Mouse (Mus musculus): ENCODE results near the gene Arl10. TPM values are rescaled to one million over a fixed set of nuclear protein-coding genes. Genes with fewer than 3 reads are reported as not detected.

Arl10 gene
- polyA plus RNA-seq, 1 experiment = 6.0 TPM

DNA sequence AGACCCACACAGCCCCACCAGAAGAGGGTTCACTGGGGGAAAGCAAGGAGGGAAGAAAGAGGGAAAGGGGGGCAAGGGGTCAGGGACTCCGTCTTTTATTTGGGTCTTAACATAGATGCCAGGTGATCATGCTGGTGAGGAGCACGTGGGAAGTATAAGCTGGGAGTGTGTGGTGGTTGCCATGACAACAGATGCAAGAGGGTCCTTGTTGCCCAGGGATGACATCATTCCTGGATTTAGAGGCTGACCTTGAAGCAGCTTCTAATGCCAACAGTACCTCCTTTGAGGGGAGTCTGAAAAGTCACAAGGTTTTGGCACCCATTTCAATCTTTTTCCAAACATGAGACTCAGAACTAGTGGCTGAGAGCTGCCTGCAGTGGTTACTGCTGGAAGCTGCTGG, 3.2 kb upstream of the Arl10 start:
- H3K4me1 ChIP-seq (ENCODE audit: control insufficient read depth, insufficient read depth, low read length) = peaks cover 3% of the 10 kb centered on the region; the same call in 1 of the 2 replicates
- 64% methylated on average over 2 of the region's 2 CpGs for WGBS
- no peak overlapping the region for H3K27ac ChIP-seq (ENCODE audit: control insufficient read depth, insufficient read depth, low read depth, low read length, poor library complexity)
- no peak overlapping the region for H3K4me3 ChIP-seq (replicated peaks; ENCODE audit: control insufficient read depth, low read depth, low read length)
- no peak for TF ChIP-seq POLR2A (IDR thresholded peaks at IDR 0.05; ENCODE audit: borderline replicate concordance, control insufficient read depth, low read depth, low read length)
- TF ChIP-seq CTCF (IDR thresholded peaks at IDR 0.05; ENCODE audit: control insufficient read depth, insufficient read depth, low read length) = no peak

DNA sequence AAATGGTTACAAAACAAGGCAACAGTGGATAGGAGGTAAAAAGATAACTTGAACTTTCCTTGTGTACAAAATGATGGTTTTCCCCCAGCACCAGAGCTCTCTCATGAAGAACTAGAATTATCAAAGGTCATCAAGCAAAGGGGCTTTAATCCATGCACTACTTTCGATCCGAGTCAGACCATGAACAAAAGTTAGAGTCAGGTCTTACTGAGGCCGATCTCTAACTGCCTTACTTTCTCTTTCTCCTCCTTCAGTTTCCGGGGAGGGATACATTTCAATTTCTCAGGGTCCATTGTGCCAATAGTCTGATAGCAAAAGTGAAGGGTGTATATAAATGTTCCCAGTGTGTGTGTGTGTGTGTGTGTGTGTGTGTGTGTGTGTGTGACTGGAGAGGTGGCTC, 2.2 kb upstream of the Arl10 start:
- H3K27ac ChIP-seq (ENCODE audit: control insufficient read depth, insufficient read depth, low read depth, low read length, poor library complexity) = no peak overlapping the region
- H3K4me1 ChIP-seq (ENCODE audit: control insufficient read depth, insufficient read depth, low read length) = peaks cover 4% of the 10 kb centered on the region
- WGBS = 79% methylated on average over 4 of the region's 4 CpGs
- H3K4me3 ChIP-seq (replicated peaks; ENCODE audit: control insufficient read depth, low read depth, low read length) = no peak overlapping the region
- no peak for TF ChIP-seq POLR2A (IDR thresholded peaks at IDR 0.05; ENCODE audit: borderline replicate concordance, control insufficient read depth, low read depth, low read length)
- no peak for TF ChIP-seq CTCF (IDR thresholded peaks at IDR 0.05; ENCODE audit: control insufficient read depth, insufficient read depth, low read length)

- TF ChIP-seq CTCF (IDR thresholded peaks at IDR 0.05; ENCODE audit: control insufficient read depth, insufficient read depth, low read length) = no peak
- no peak for TF ChIP-seq POLR2A (IDR thresholded peaks at IDR 0.05; ENCODE audit: borderline replicate concordance, control insufficient read depth, low read depth, low read length)
- WGBS = 9% methylated on average over 19 of the region's 19 CpGs
- Histone ChIP-seq H3K27ac (ENCODE audit: control insufficient read depth, insufficient read depth, low read depth, low read length, poor library complexity) (peak overlapping the region; percentile 12; the same call in 1 of the 2 replicates), H3K4me3 (replicated peaks; ENCODE audit: control insufficient read depth, low read depth, low read length) (peak overlapping the region; percentile 63), H3K4me1 (ENCODE audit: control insufficient read depth, insufficient read depth, low read length) (peaks cover 6% of the 10 kb centered on the region)
Observed at GRCm38 (mm10) chr13:54575489-54575888, 674 bp downstream of the Arl10 start.

- H3K4me1 ChIP-seq (ENCODE audit: control insufficient read depth, insufficient read depth, low read length) = peaks cover 6% of the 10 kb centered on the region
- TF ChIP-seq POLR2A (IDR thresholded peaks at IDR 0.05; ENCODE audit: borderline replicate concordance, control insufficient read depth, low read depth, low read length) (peak; percentile 40; the same call in 1 of the 2 replicates), CTCF (IDR thresholded peaks at IDR 0.05; ENCODE audit: control insufficient read depth, insufficient read depth, low read length) (no peak)
- 43% methylated on average over 21 of the region's 21 CpGs for WGBS
- H3K27ac ChIP-seq (ENCODE audit: control insufficient read depth, insufficient read depth, low read depth, low read length, poor library complexity) = peak overlapping the region; percentile 49; the same call in 1 of the 2 replicates
- no peak overlapping the region for H3K4me3 ChIP-seq (replicated peaks; ENCODE audit: control insufficient read depth, low read depth, low read length)
Observed at GRCm38 (mm10) chr13:54577652-54578507, 3.1 kb downstream of the Arl10 start.

- TF ChIP-seq POLR2A (IDR thresholded peaks at IDR 0.05; ENCODE audit: borderline replicate concordance, control insufficient read depth, low read depth, low read length) (no peak), CTCF (IDR thresholded peaks at IDR 0.05; ENCODE audit: control insufficient read depth, insufficient read depth, low read length) (no peak)
- Histone ChIP-seq H3K27ac (ENCODE audit: control insufficient read depth, insufficient read depth, low read depth, low read length, poor library complexity) (no peak overlapping the region), H3K4me3 (replicated peaks; ENCODE audit: control insufficient read depth, low read depth, low read length) (no peak overlapping the region), H3K4me1 (ENCODE audit: control insufficient read depth, insufficient read depth, low read length) (peaks cover 3% of the 10 kb centered on the region)
- 82% methylated on average over 2 of the region's 2 CpGs for WGBS
Observed at GRCm38 (mm10) chr13:54581385-54581784, 6.6 kb downstream of the Arl10 start.

- peaks cover 3% of the 10 kb centered on the region for H3K4me1 ChIP-seq (ENCODE audit: control insufficient read depth, insufficient read depth, low read length)
- H3K4me3 ChIP-seq (replicated peaks; ENCODE audit: control insufficient read depth, low read depth, low read length) = no peak overlapping the region
- no peak overlapping the region for H3K27ac ChIP-seq (ENCODE audit: control insufficient read depth, insufficient read depth, low read depth, low read length, poor library complexity)
- no peak for TF ChIP-seq POLR2A (IDR thresholded peaks at IDR 0.05; ENCODE audit: borderline replicate concordance, control insufficient read depth, low read depth, low read length)
- no peak for TF ChIP-seq CTCF (IDR thresholded peaks at IDR 0.05; ENCODE audit: control insufficient read depth, insufficient read depth, low read length)
- WGBS = 78% methylated on average over 10 of the region's 10 CpGs
Observed at GRCm38 (mm10) chr13:54582126-54582525, 7.3 kb downstream of the Arl10 start.

- TF ChIP-seq CTCF (IDR thresholded peaks at IDR 0.05; ENCODE audit: control insufficient read depth, insufficient read depth, low read length) = no peak
- Histone ChIP-seq H3K4me1 (ENCODE audit: control insufficient read depth, insufficient read depth, low read length) (peaks cover 2% of the 10 kb centered on the region; the same call in 1 of the 2 replicates), H3K27ac (ENCODE audit: control insufficient read depth, insufficient read depth, low read depth, low read length, poor library complexity) (no peak overlapping the region), H3K4me3 (replicated peaks; ENCODE audit: control insufficient read depth, low read depth, low read length) (no peak overlapping the region)
- 85% methylated on average over 5 of the region's 5 CpGs for WGBS
Observed at GRCm38 (mm10) chr13:54582860-54583259, 8.0 kb downstream of the Arl10 start.

DNA sequence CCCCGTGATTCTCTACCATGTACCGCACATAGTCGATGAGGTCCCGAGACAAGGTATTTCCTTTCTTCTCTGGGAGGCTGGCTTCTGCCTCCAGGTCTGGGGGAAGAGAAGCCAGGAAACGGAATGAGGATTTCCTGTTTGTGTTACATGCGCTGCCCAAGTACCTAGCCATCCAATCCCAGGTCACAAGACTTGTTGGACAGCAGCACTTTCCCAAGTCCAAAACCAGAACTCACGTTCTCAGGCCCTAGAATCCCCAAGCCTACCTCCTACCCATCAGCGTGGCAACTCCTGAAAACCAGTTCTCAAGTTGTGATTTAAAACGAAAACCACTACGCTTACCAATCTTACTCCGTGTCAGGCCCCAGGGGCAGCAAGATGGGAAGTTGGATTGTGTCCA, 11.0 kb downstream of the Arl10 start:
- TF ChIP-seq CTCF (IDR thresholded peaks at IDR 0.05; ENCODE audit: control insufficient read depth, insufficient read depth, low read length) (no peak), POLR2A (IDR thresholded peaks at IDR 0.05; ENCODE audit: borderline replicate concordance, control insufficient read depth, low read depth, low read length) (no peak)
- Histone ChIP-seq H3K4me3 (replicated peaks; ENCODE audit: control insufficient read depth, low read depth, low read length) (no peak overlapping the region), H3K27ac (ENCODE audit: control insufficient read depth, insufficient read depth, low read depth, low read length, poor library complexity) (no peak overlapping the region), H3K4me1 (ENCODE audit: control insufficient read depth, insufficient read depth, low read length) (no peaks in the 10 kb centered on the region; the same call in 1 of the 2 replicates)
- WGBS = 67% methylated on average over 11 of the region's 11 CpGs

All from bone marrow, adult 2 months (tissue).